Mouse (Mus musculus): Measurements from ENCODE around the gene Ip6k3. TPM values are rescaled to one million over a fixed set of nuclear protein-coding genes. Genes with fewer than 3 reads are reported as not detected.

The Ip6k3 gene
- total and polyA plus RNA-seq, 3 experiments: 26.3 to 65.7 (median 53.9) TPM

DNA sequence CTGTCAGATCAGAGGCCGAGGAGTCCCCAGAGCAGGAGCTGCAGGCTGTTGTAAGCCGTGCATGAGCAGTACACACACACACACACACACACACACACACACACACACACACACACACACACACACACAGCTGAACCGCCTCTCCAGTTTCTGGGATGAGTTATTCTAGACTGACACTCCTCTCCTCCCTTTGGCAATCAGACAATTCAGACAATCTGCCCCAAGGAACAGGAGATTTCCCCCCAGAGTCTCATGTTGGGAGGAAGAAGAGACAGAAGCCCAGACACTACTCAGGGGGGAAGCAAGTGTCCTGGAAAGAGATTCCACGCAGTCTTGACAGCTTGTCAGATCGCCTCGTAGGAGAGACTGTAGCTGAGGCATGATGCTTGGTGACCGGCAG is 28.3 kb downstream of the Ip6k3 start:
- peaks cover 4 to 9% of the 10 kb centered on the region in 2 experiments for H3K4me1 ChIP-seq (ENCODE audit: control insufficient read depth in 1 of 2, insufficient read depth in 2 of 2)
- no peak for DNase-seq (ENCODE audit: extremely low read depth)
- peaks cover 3% of the 10 kb centered on the region for H3K27me3 ChIP-seq (replicated peaks)
- peaks cover 4 to 13% of the 10 kb centered on the region in 2 experiments for H3K36me3 ChIP-seq (replicated peaks in 1 of 2; ENCODE audit: control insufficient read depth in 1 of 2, insufficient read depth in 1 of 2, low read length in 1 of 2)
- H3K27ac ChIP-seq (ENCODE audit: insufficient read depth, low read depth): no peak overlapping the region
- H3K79me2 ChIP-seq (replicated peaks; ENCODE audit: control insufficient read depth, extremely low read depth, insufficient read depth, poor library complexity, severe bottlenecking): no peaks in the 10 kb centered on the region
- TF ChIP-seq MXI1 (IDR thresholded peaks at IDR 0.05; ENCODE audit: low read depth, low read length): no peak
- TF ChIP-seq ZNF384 (IDR thresholded peaks at IDR 0.05; ENCODE audit: low read depth, low read length): no peak
- TF ChIP-seq PAX5 (IDR thresholded peaks at IDR 0.05; ENCODE audit: low read length): no peak
- TF ChIP-seq POLR2AphosphoS2 (IDR thresholded peaks at IDR 0.05; ENCODE audit: low read depth, low read length): no peak
- TF ChIP-seq TCF12 (IDR thresholded peaks at IDR 0.05; ENCODE audit: low read depth, low read length): no peak
- TF ChIP-seq HCFC1 (IDR thresholded peaks at IDR 0.05; ENCODE audit: low read depth, low read length): no peak
- no peak for TF ChIP-seq E2F4 (IDR thresholded peaks at IDR 0.05; ENCODE audit: insufficient replicate concordance, low read depth, low read length)
- no peak for TF ChIP-seq MYC (IDR thresholded peaks at IDR 0.05; ENCODE audit: low read depth, low read length)
- TF ChIP-seq JUND (conservative IDR thresholded peaks at IDR 0.05; ENCODE audit: low read depth, low read length): no peak
- H3K9ac ChIP-seq (ENCODE audit: insufficient read depth, low read depth): no peak overlapping the region
- dilution Hi-C loops (cut with MboI; ENCODE audit: extremely low pct_ligation_motif_present, extremely low pct_unique_long_range_greater_than_20kb, low sequenced_read_pairs): no loop called here
- no peak overlapping the region for H3K4me2 ChIP-seq (ENCODE audit: insufficient read depth, low read depth, poor library complexity, severe bottlenecking)
- no peak overlapping the region for H3K4me3 ChIP-seq (replicated peaks in 1 of 3; ENCODE audit: low read depth in 2 of 3, low read length in 2 of 3, poor library complexity in 1 of 3)
- no peaks in the 10 kb centered on the region for H3K9me3 ChIP-seq (replicated peaks; ENCODE audit: low read length)
- in situ Hi-C loops (cut with MboI; ENCODE audit: low pct_ligation_motif_present, low pct_unique_long_range_greater_than_20kb, low sequenced_read_pairs): loop anchor here (5.0 kb wide), 1 partner anchor 43 kb away; no protein-coding TSS in a partner anchor

DNA sequence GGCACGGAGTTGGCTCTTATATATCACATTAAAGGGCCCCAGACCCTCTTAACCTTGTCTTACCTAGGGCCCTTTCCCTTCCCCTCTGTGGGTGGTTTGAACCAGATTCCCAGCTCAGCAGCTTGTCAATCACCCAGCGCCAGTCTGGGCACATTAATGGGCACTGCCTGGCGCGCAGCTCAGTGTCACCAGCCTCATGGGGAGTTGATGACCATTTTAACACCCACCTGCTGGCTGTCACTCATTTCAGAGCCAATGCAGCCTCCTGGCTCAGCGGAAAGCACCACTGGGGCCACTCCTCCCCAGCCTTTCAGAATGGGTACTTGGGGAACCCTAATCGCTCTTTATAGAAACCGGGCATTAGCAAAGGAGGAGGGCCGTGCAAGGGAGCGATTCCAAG is 29.2 kb downstream of the Ip6k3 start:
- H3K4me2 ChIP-seq (ENCODE audit: insufficient read depth, low read depth, poor library complexity, severe bottlenecking): no peak overlapping the region
- peaks cover 0 to 4% of the 10 kb centered on the region in 2 experiments for H3K36me3 ChIP-seq (replicated peaks in 1 of 2; ENCODE audit: control insufficient read depth in 1 of 2, insufficient read depth in 1 of 2, low read length in 1 of 2)
- dilution Hi-C loops (cut with MboI; ENCODE audit: extremely low pct_ligation_motif_present, extremely low pct_unique_long_range_greater_than_20kb, low sequenced_read_pairs) (no loop called here), in situ Hi-C loops (cut with MboI; ENCODE audit: low pct_ligation_motif_present, low pct_unique_long_range_greater_than_20kb, low sequenced_read_pairs) (loop anchor here (5.0 kb wide), 1 partner anchor 44 kb away; no protein-coding TSS in a partner anchor)
- no peak for TF ChIP-seq MEF2A (IDR thresholded peaks at IDR 0.05; ENCODE audit: borderline replicate concordance, low read depth, low read length)
- TF ChIP-seq NRF1 (IDR thresholded peaks at IDR 0.05; ENCODE audit: low read depth, low read length): no peak
- TF ChIP-seq MAZ (IDR thresholded peaks at IDR 0.05; ENCODE audit: low read depth, low read length): no peak
- no peak for TF ChIP-seq ZMIZ1 (IDR thresholded peaks at IDR 0.05; ENCODE audit: low read depth, low read length)
- TF ChIP-seq POLR2AphosphoS2 (IDR thresholded peaks at IDR 0.05; ENCODE audit: low read depth, low read length): no peak
- TF ChIP-seq NELFE (IDR thresholded peaks at IDR 0.05; ENCODE audit: low read depth, low read length): no peak
- no peak for TF ChIP-seq GABPA (IDR thresholded peaks at IDR 0.05; ENCODE audit: insufficient replicate concordance, low read depth, low read length)
- no peak for TF ChIP-seq SMC3 (IDR thresholded peaks at IDR 0.05; ENCODE audit: low read depth, low read length)
- no peak for TF ChIP-seq USF2 (conservative IDR thresholded peaks at IDR 0.05; ENCODE audit: low read depth, low read length)
- TF ChIP-seq E2F4 (IDR thresholded peaks at IDR 0.05; ENCODE audit: insufficient replicate concordance, low read depth, low read length): no peak
- no peak for TF ChIP-seq TBP (conservative IDR thresholded peaks at IDR 0.05; ENCODE audit: low read depth, low read length)
- no peak for TF ChIP-seq JUN (IDR thresholded peaks at IDR 0.05; ENCODE audit: insufficient read depth, low read depth, low read length)
- TF ChIP-seq MYC (IDR thresholded peaks at IDR 0.05; ENCODE audit: low read depth, low read length): no peak
- TF ChIP-seq POLR2A (IDR thresholded peaks at IDR 0.05; ENCODE audit: low read depth, low read length): no peak
- no peak for TF ChIP-seq CHD2 (IDR thresholded peaks at IDR 0.05; ENCODE audit: low read length)
- no peak for TF ChIP-seq UBTF (IDR thresholded peaks at IDR 0.05; ENCODE audit: low read depth, low read length)
- H3K4me3 ChIP-seq (replicated peaks in 1 of 3; ENCODE audit: low read depth in 2 of 3, low read length in 2 of 3, poor library complexity in 1 of 3): no peak overlapping the region
- H3K79me2 ChIP-seq (replicated peaks; ENCODE audit: control insufficient read depth, extremely low read depth, insufficient read depth, poor library complexity, severe bottlenecking): no peaks in the 10 kb centered on the region
- no peak for DNase-seq (ENCODE audit: extremely low read depth)
- no peak overlapping the region for H3K27ac ChIP-seq (ENCODE audit: insufficient read depth, low read depth)
- H3K9me3 ChIP-seq (replicated peaks; ENCODE audit: low read length): no peaks in the 10 kb centered on the region
- H3K9ac ChIP-seq (ENCODE audit: insufficient read depth, low read depth): no peak overlapping the region
- H3K4me1 ChIP-seq (ENCODE audit: control insufficient read depth in 1 of 2, insufficient read depth in 2 of 2): peaks cover 5 to 12% of the 10 kb centered on the region in 2 experiments
- peaks cover 3% of the 10 kb centered on the region for H3K27me3 ChIP-seq (replicated peaks)
